In the genomic region with DNA sequence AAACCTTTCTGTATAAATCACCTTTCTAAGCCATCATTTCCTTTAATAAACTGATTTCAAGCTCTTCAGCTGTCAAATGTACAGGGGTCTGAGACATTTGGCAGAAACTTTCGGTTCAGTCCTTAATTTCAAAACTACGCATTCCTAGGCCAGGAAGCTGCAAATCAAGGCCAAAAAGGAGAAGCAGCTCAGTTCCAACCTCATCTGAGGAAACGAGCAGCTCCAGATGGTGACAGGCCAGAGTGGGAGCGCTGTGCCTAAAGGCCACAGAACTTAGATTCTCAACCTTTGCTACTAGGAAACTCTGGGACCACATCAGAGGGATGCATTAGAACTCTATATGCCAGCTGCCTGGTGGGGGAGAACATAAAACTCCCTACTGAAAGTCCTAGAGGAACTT, we compare ENCODE assay signal across 17 mouse cellular contexts.
DNase-seq lines count a peak whose midpoint lies in the region; ATAC-seq lines count a peak whose summit lies in the region.
"Had no signal": no experiment of that assay in that cellular context is flagged by ENCODE, and none has a peak within 500 bp of the region (broad histone marks: within the 10 kb centered on the region; RNA-seq: fewer than 3 reads in every experiment).

No protein-coding gene starts in this region.

- ATAC-seq in kidney, embryonic 16.5 days (ENCODE audit: low FRiP score, low TSS enrichment) = no peak
- ATAC-seq in forebrain, embryonic 11.5 days (replicated peaks; ENCODE audit: low FRiP score) = no peak
- ATAC-seq: forebrain, postnatal 0 days; hindbrain, postnatal 0 days had no signal

- DNase-seq in adrenal gland, postnatal 10 days = peak; percentile 2
- DNase-seq in adrenal gland, postnatal 14 days = no peak
- peak; percentile 1 for DNase-seq in kidney, adult 9 months
- peak; percentile 16 to 24 for DNase-seq in heart, postnatal 14 days
- DNase-seq in lung, postnatal 25 days (ENCODE audit: low spot score) = peak; percentile 3
- DNase-seq in forebrain, embryonic 11.5 days (ENCODE audit: low spot score) = no peak
- no peak for DNase-seq in thymus, postnatal 36 days
- DNase-seq: cerebellum, adult 18-20 months; forebrain, postnatal 0 days; layer of hippocampus, postnatal 36 days had no signal

- no peak overlapping the region for H3K4me2 ChIP-seq in kidney, embryonic 16.5 days (replicated peaks; ENCODE audit: low read depth, low read length)
- no peak overlapping the region for H3K4me2 ChIP-seq in forebrain, embryonic 11.5 days (ENCODE audit: low read depth, low read length, severe bottlenecking)
- H3K4me2 ChIP-seq: heart, embryonic 13.5 days; limb, embryonic 12.5 days; midbrain, embryonic 12.5 days had no signal

- H3K9me3 ChIP-seq in kidney, embryonic 16.5 days (ENCODE audit: low read length) = no peaks in the 10 kb centered on the region
- no peaks in the 10 kb centered on the region for H3K9me3 ChIP-seq in forebrain, embryonic 11.5 days (ENCODE audit: control insufficient read depth, low read length)
- H3K9me3 ChIP-seq: heart, embryonic 13.5 days; limb, embryonic 12.5 days; midbrain, embryonic 12.5 days had no signal

- H3K4me1 ChIP-seq in kidney, embryonic 16.5 days (ENCODE audit: insufficient read depth, low read length) = no peaks in the 10 kb centered on the region
- H3K4me1 ChIP-seq in forebrain, embryonic 11.5 days (replicated peaks; ENCODE audit: control insufficient read depth, insufficient read depth, low read length) = no peaks in the 10 kb centered on the region
- H3K4me1 ChIP-seq: heart, embryonic 13.5 days; limb, embryonic 12.5 days; midbrain, embryonic 12.5 days had no signal

- no peaks in the 10 kb centered on the region for H3K36me3 ChIP-seq in kidney, embryonic 16.5 days (ENCODE audit: insufficient read depth, low read length)
- H3K36me3 ChIP-seq in forebrain, embryonic 11.5 days (ENCODE audit: control insufficient read depth, insufficient read depth, low read length) = no peaks in the 10 kb centered on the region
- H3K36me3 ChIP-seq: heart, embryonic 13.5 days; limb, embryonic 12.5 days; midbrain, embryonic 12.5 days had no signal

- 67% methylated on average over 4 of the region's 4 CpGs for WGBS in kidney, embryonic 16.5 days
- 87% methylated on average over 4 of the region's 4 CpGs for WGBS in forebrain, embryonic 11.5 days

- no peak overlapping the region for H3K27ac ChIP-seq in kidney, embryonic 16.5 days (ENCODE audit: low read length)
- no peak overlapping the region for H3K27ac ChIP-seq in forebrain, embryonic 11.5 days (ENCODE audit: low read depth, low read length)
- H3K27ac ChIP-seq: heart, embryonic 13.5 days; hindbrain, postnatal 0 days; limb, embryonic 12.5 days; midbrain, embryonic 12.5 days had no signal

- no peak overlapping the region for H3K9ac ChIP-seq in kidney, embryonic 16.5 days (replicated peaks; ENCODE audit: low read length)
- H3K9ac ChIP-seq in forebrain, embryonic 11.5 days (ENCODE audit: low read length) = no peak overlapping the region
- H3K9ac ChIP-seq: forebrain, postnatal 0 days; heart, embryonic 13.5 days; limb, embryonic 12.5 days; midbrain, embryonic 12.5 days had no signal

- H3K4me3 ChIP-seq in kidney, embryonic 16.5 days (ENCODE audit: low read length) = no peak overlapping the region
- H3K4me3 ChIP-seq in forebrain, embryonic 11.5 days (ENCODE audit: low read depth, low read length) = no peak overlapping the region
- H3K4me3 ChIP-seq: heart, embryonic 13.5 days; limb, embryonic 12.5 days; midbrain, embryonic 12.5 days; myocyte had no signal

- no peaks in the 10 kb centered on the region for H3K27me3 ChIP-seq in kidney, embryonic 16.5 days (ENCODE audit: insufficient read depth, low read length)
- no peaks in the 10 kb centered on the region for H3K27me3 ChIP-seq in forebrain, embryonic 11.5 days (ENCODE audit: control insufficient read depth, insufficient read depth, low read length)
- H3K27me3 ChIP-seq: CH12.LX; heart, embryonic 13.5 days; limb, embryonic 12.5 days; midbrain, embryonic 12.5 days had no signal

- intact Hi-C loops in heart, postnatal 14 days (cut with DNase I) = no loop called here

Comparison
In these comparisons a context has a peak if more than half of its experiments do, and no peak if none do; other contexts are left out.
1. DNase-seq: peak in adrenal gland, postnatal 10 days (single experiment), kidney, adult 9 months (single experiment), heart, postnatal 14 days (2 of 2) and lung, postnatal 25 days (single experiment); none in adrenal gland, postnatal 14 days (single experiment), forebrain, embryonic 11.5 days (single experiment) and thymus, postnatal 36 days (0 of 2).